Mouse (Mus musculus) MEL (cell line): ENCODE data around the gene Qrich1.

ENCODE experiments used
- CTCF ChIP-seq, 3 experiments: IDR thresholded peaks in 2 of 3; conservative IDR thresholded peaks in 1 of 3; 2 replicates each; pipeline ENCODE4 v1.5.1; 2011 to 2012; ENCODE audit warnings: low read length in 3 of 3, low read depth in 2 of 3, mild to moderate bottlenecking in 2 of 3, improper control_type of control experiment in 1 of 3, inconsistent platforms in 1 of 3, mixed read lengths in 1 of 3, moderate library complexity in 1 of 3; ENCODE audit not compliant: control insufficient read depth in 1 of 3, insufficient read depth in 1 of 3, poor library complexity in 1 of 3, severe bottlenecking in 1 of 3
- POLR2A ChIP-seq, 2 experiments: IDR thresholded peaks; 2 replicates each; pipeline ENCODE4 v1.6.1; 2011 to 2012; ENCODE audit warnings: low read length in 2 of 2, mild to moderate bottlenecking in 2 of 2, control low read depth in 1 of 2, improper control_type of control experiment in 1 of 2, low read depth in 1 of 2, moderate library complexity in 1 of 2; ENCODE audit not compliant: control insufficient read depth in 1 of 2, insufficient read depth in 1 of 2, poor library complexity in 1 of 2
- POLR2AphosphoS2 ChIP-seq: IDR thresholded peaks from 2 replicates; pipeline ENCODE4 v1.6.1; 2011; ENCODE audit warnings: low read length, improper control_type of control experiment
- RAD21 ChIP-seq: IDR thresholded peaks from 2 replicates; pipeline ENCODE4 v1.6.1; 2011; ENCODE audit warnings: mild to moderate bottlenecking, low read depth, low read length, improper control_type of control experiment
- USF1 ChIP-seq: IDR thresholded peaks from 2 replicates; pipeline ENCODE4 v1.6.1; 2014; ENCODE audit warnings: low read depth, mild to moderate bottlenecking, inconsistent platforms, low read length, improper control_type of control experiment, moderate library complexity

DNA sequence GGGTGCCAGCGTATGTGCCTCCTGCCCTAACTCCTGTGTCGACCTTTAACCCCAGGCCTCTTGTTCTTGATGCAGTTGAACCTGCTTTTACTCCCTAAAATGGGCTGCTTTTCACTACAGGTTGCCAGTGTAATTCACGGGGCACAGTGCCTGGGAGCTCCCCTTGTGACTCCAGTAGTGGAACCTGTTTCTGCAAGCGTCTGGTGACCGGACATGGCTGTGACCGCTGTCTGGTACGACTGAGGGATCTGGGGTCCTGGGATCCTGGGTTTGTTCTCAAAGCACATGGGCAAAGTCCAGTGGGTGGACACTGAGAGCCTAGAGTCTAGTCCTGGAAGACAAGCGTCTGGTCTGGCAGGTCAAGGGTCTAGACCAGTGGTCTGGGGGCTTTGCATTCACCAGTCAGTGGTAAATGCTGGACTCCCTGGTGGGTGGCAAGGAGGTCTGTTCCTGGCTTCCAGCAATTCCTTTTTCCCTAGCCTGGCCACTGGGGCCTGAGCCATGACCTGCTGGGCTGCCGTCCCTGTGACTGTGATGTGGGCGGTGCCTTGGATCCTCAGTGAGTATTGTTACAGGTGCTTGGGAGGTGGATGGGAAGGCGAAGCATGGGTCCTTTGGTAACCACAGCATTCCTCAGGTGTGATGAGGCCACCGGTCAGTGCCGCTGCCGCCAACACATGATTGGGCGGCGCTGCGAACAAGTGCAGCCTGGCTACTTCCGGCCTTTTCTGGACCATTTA, 33.4 kb upstream of the Qrich1 start:
- no peak for TF ChIP-seq POLR2A (IDR thresholded peaks at IDR 0.05; ENCODE audit: control insufficient read depth in 1 of 2, insufficient read depth in 1 of 2, low read depth in 1 of 2, low read length in 2 of 2, poor library complexity in 1 of 2)
- TF ChIP-seq POLR2AphosphoS2 = no peak
- TF ChIP-seq CTCF (IDR thresholded peaks at IDR 0.05 in 2 of 3, conservative IDR thresholded peaks at IDR 0.05 in 1 of 3; ENCODE audit: control insufficient read depth in 1 of 3, insufficient read depth in 1 of 3, low read depth in 2 of 3, low read length in 3 of 3, poor library complexity in 1 of 3, severe bottlenecking in 1 of 3) = no peak
- TF ChIP-seq RAD21 = no peak
- no peak for TF ChIP-seq USF1
